Mouse (Mus musculus) MEL (cell line): Measurements from ENCODE around the gene Gns. TPM values are rescaled to one million over a fixed set of nuclear protein-coding genes. Genes with fewer than 3 reads are reported as not detected.

Source experiments
- DNase-seq: peaks from one replicate; pipeline ENCODE4 v3.0.0; 2011; ENCODE audit warnings: low read depth, low spot score
- H3K27ac ChIP-seq: 2 replicates; pipeline ENCODE4 v1.5.1; 2012; ENCODE audit warnings: low read depth, mild to moderate bottlenecking, control low read depth, low read length, moderate library complexity; ENCODE audit not compliant: control insufficient read depth
- H3K27me3 ChIP-seq, 2 experiments: fragments of 150-350 bp in 1 of 2; sonication (generic) in 1 of 2; 2 replicates each; pipeline ENCODE4 v1.6.1; 2012; ENCODE audit warnings: low read length in 2 of 2, mild to moderate bottlenecking in 2 of 2, improper control_type of control experiment in 1 of 2, moderate library complexity in 1 of 2; ENCODE audit not compliant: insufficient read depth in 2 of 2, control insufficient read depth in 1 of 2
- H3K36me3 ChIP-seq, 2 experiments: 2 replicates each; pipeline ENCODE4 v1.6.1; 2012 to 2014; ENCODE audit warnings: low read length in 2 of 2, improper control_type of control experiment in 1 of 2, inconsistent platforms in 1 of 2, mild to moderate bottlenecking in 1 of 2; ENCODE audit not compliant: insufficient read depth in 2 of 2, control insufficient read depth in 1 of 2
- H3K4me1 ChIP-seq, 2 experiments: fragments of 150-350 bp in 1 of 2; sonication (generic) in 1 of 2; 2 replicates each; pipeline ENCODE4 v1.6.1; 2012; ENCODE audit warnings: low read length in 2 of 2, improper control_type of control experiment in 1 of 2, mild to moderate bottlenecking in 1 of 2; ENCODE audit not compliant: insufficient read depth in 2 of 2, control insufficient read depth in 1 of 2
- H3K4me3 ChIP-seq, 2 experiments: fragments of 150-350 bp in 1 of 2; sonication (generic) in 1 of 2; 2 replicates each; pipeline ENCODE4 v1.5.1; 2012; ENCODE audit warnings: low read depth in 2 of 2, low read length in 2 of 2, mild to moderate bottlenecking in 2 of 2, moderate library complexity in 2 of 2, control low read depth in 1 of 2, improper control_type of control experiment in 1 of 2; ENCODE audit not compliant: control insufficient read depth in 1 of 2, insufficient read depth in 1 of 2
- H3K79me2 ChIP-seq: 2 replicates; pipeline ENCODE4 v1.6.1; 2012; ENCODE audit warnings: mild to moderate bottlenecking, low read length, moderate library complexity; ENCODE audit not compliant: control insufficient read depth, poor library complexity, insufficient read depth
- H3K9ac ChIP-seq: 2 replicates; pipeline ENCODE4 v1.6.1; 2012; ENCODE audit warnings: low read depth, mild to moderate bottlenecking, control low read depth, low read length, moderate library complexity; ENCODE audit not compliant: control insufficient read depth, poor library complexity, severe bottlenecking
- H3K9me3 ChIP-seq: fragments of 150-350 bp; sonication (generic); replicated peaks from 2 replicates; pipeline ENCODE4 v1.6.1; 2012; ENCODE audit warnings: mild to moderate bottlenecking, low read length, improper control_type of control experiment, moderate library complexity; ENCODE audit not compliant: insufficient read depth
- CHD2 ChIP-seq: IDR thresholded peaks from 2 replicates; pipeline ENCODE4 v1.6.1; 2011; ENCODE audit warnings: low read length, improper control_type of control experiment
- CTCF ChIP-seq, 3 experiments: IDR thresholded peaks in 2 of 3; conservative IDR thresholded peaks in 1 of 3; 2 replicates each; pipeline ENCODE4 v1.5.1; 2011 to 2012; ENCODE audit warnings: low read length in 3 of 3, low read depth in 2 of 3, mild to moderate bottlenecking in 2 of 3, improper control_type of control experiment in 1 of 3, inconsistent platforms in 1 of 3, mixed read lengths in 1 of 3, moderate library complexity in 1 of 3; ENCODE audit not compliant: control insufficient read depth in 1 of 3, insufficient read depth in 1 of 3, poor library complexity in 1 of 3, severe bottlenecking in 1 of 3
- E2F4 ChIP-seq: IDR thresholded peaks from 2 replicates; pipeline ENCODE4 v1.6.1; 2011; ENCODE audit warnings: low read depth, low read length, improper control_type of control experiment, borderline replicate concordance
- EP300 ChIP-seq, 2 experiments: IDR thresholded peaks; 2 replicates each; pipeline ENCODE4 v1.6.1; 2011; ENCODE audit warnings: improper control_type of control experiment in 2 of 2, low read length in 2 of 2, low read depth in 1 of 2, mild to moderate bottlenecking in 1 of 2
- ETS1 ChIP-seq: IDR thresholded peaks from 2 replicates; pipeline ENCODE4 v1.6.1; 2012; ENCODE audit warnings: low read depth, mild to moderate bottlenecking, inconsistent platforms, low read length, improper control_type of control experiment, moderate library complexity
- GATA1 ChIP-seq: IDR thresholded peaks from 2 replicates; pipeline ENCODE4 v1.6.1; 2011; ENCODE audit warnings: low read depth, low read length, improper control_type of control experiment
- HCFC1 ChIP-seq: IDR thresholded peaks from 2 replicates; pipeline ENCODE4 v1.6.1; 2012; ENCODE audit warnings: low read depth, mild to moderate bottlenecking, inconsistent platforms, low read length, improper control_type of control experiment, moderate library complexity
- JUND ChIP-seq: IDR thresholded peaks from 2 replicates; pipeline ENCODE4 v1.6.1; 2011; ENCODE audit warnings: low read depth, mild to moderate bottlenecking, improper control_type of control experiment, low read length
- KAT2A ChIP-seq: conservative IDR thresholded peaks from 2 replicates; pipeline ENCODE4 v1.6.1; 2012; ENCODE audit warnings: low read depth, low read length, improper control_type of control experiment, inconsistent platforms
- MAX ChIP-seq: IDR thresholded peaks from 2 replicates; pipeline ENCODE4 v1.6.1; 2011; ENCODE audit warnings: low read length, improper control_type of control experiment
- MAZ ChIP-seq: IDR thresholded peaks from 2 replicates; pipeline ENCODE4 v1.6.1; 2012; ENCODE audit warnings: low read depth, mild to moderate bottlenecking, inconsistent platforms, low read length, improper control_type of control experiment
- MEF2A ChIP-seq: IDR thresholded peaks from 2 replicates; pipeline ENCODE4 v1.6.1; 2014; ENCODE audit warnings: low read depth, mild to moderate bottlenecking, inconsistent platforms, low read length, improper control_type of control experiment; ENCODE audit not compliant: poor library complexity, insufficient replicate concordance, severe bottlenecking; ENCODE audit errors: extremely low read depth
- NELFE ChIP-seq: IDR thresholded peaks from 2 replicates; pipeline ENCODE4 v1.6.1; 2011; ENCODE audit warnings: low read depth, low read length, improper control_type of control experiment
- POLR2A ChIP-seq, 2 experiments: IDR thresholded peaks; 2 replicates each; pipeline ENCODE4 v1.6.1; 2011 to 2012; ENCODE audit warnings: low read length in 2 of 2, mild to moderate bottlenecking in 2 of 2, control low read depth in 1 of 2, improper control_type of control experiment in 1 of 2, low read depth in 1 of 2, moderate library complexity in 1 of 2; ENCODE audit not compliant: control insufficient read depth in 1 of 2, insufficient read depth in 1 of 2, poor library complexity in 1 of 2
- RAD21 ChIP-seq: IDR thresholded peaks from 2 replicates; pipeline ENCODE4 v1.6.1; 2011; ENCODE audit warnings: mild to moderate bottlenecking, low read depth, low read length, improper control_type of control experiment
- RCOR1 ChIP-seq: IDR thresholded peaks from 2 replicates; pipeline ENCODE4 v1.6.1; 2012; ENCODE audit warnings: low read depth, mild to moderate bottlenecking, inconsistent platforms, low read length, improper control_type of control experiment
- SIN3A ChIP-seq: IDR thresholded peaks from 2 replicates; pipeline ENCODE4 v1.6.1; 2012; ENCODE audit warnings: low read length, improper control_type of control experiment, inconsistent platforms
- SMC3 ChIP-seq: IDR thresholded peaks from 2 replicates; pipeline ENCODE4 v1.6.1; 2011; ENCODE audit warnings: low read depth, low read length, improper control_type of control experiment
- USF1 ChIP-seq: IDR thresholded peaks from 2 replicates; pipeline ENCODE4 v1.6.1; 2014; ENCODE audit warnings: low read depth, mild to moderate bottlenecking, inconsistent platforms, low read length, improper control_type of control experiment, moderate library complexity
- ZC3H11A ChIP-seq: IDR thresholded peaks from 2 replicates; pipeline ENCODE4 v1.6.1; 2012; ENCODE audit warnings: low read depth, mild to moderate bottlenecking, inconsistent platforms, low read length, improper control_type of control experiment
- ZKSCAN1 ChIP-seq: IDR thresholded peaks from 2 replicates; pipeline ENCODE4 v1.6.1; 2012; ENCODE audit warnings: low read depth, mild to moderate bottlenecking, inconsistent platforms, low read length, improper control_type of control experiment, moderate library complexity
- ZMIZ1 ChIP-seq: IDR thresholded peaks from 2 replicates; pipeline ENCODE4 v1.6.1; 2012; ENCODE audit warnings: low read depth, mild to moderate bottlenecking, inconsistent platforms, low read length, improper control_type of control experiment, moderate library complexity
- polyA plus RNA-seq, 2 experiments: library from polyadenylated mRNA; stranded (reverse) in 1 of 2; unstranded in 1 of 2; fragments of >175 nt in 1 of 2; fragments of >200 nt in 1 of 2; gene quantifications; 2 replicates each; pipeline versions ENCODE4 v1.2.1 to v1.2.4; 2012; ENCODE audit warnings: low replicate concordance in 2 of 2, low read depth in 1 of 2; ENCODE audit not compliant: insufficient read length in 2 of 2, insufficient read depth in 1 of 2, missing spikeins in 1 of 2
- total RNA-seq: library from RNA; depleted of rRNA; stranded (reverse); fragments of 300-350 nt; gene quantifications from 2 replicates; pipeline ENCODE4 v1.2.3, GENCODE M21; 2012

Gns gene
- total and polyA plus RNA-seq, 3 experiments = 33.1 to 33.6 TPM; not detected in 1

DNA sequence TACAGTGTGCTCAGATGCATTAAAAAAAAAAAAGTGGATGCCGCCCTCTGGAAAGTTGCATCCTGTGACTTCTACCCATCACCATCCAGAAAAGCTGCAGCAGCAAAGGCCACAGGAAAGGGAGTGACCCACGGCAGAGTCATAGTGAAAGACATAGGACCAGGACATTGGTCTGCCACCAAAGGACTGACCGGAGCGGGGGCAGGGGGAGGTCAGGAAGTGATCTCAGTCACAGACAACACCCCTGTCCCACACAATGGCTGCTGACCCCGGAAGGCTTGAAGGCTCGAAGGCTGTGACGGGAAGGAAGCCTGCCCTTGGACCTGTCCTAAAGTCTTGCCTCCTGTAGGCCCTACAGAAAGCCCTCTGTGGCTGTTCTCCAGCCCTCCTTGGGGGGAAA lies 36.1 kb downstream of the Gns start:
- Histone ChIP-seq H3K27me3 (no peaks in the 10 kb centered on the region), H3K36me3 (no peaks in the 10 kb centered on the region), H3K27ac (no peak overlapping the region), H3K4me3 (no peak overlapping the region), H3K9me3 (no peaks in the 10 kb centered on the region), H3K4me1 (peaks cover 0 to 5% of the 10 kb centered on the region in 2 experiments; a peak in 1 of 4 replicates), H3K9ac (no peak overlapping the region), H3K79me2 (no peaks in the 10 kb centered on the region)
- TF ChIP-seq ZKSCAN1 (no peak), USF1 (no peak), MAX (no peak), GATA1 (no peak), RAD21 (no peak), ETS1 (no peak), ZMIZ1 (no peak), POLR2A (IDR thresholded peaks at IDR 0.05; ENCODE audit: control insufficient read depth in 1 of 2, insufficient read depth in 1 of 2, low read depth in 1 of 2, low read length in 2 of 2, poor library complexity in 1 of 2) (no peak), NELFE (no peak), ZC3H11A (no peak), MEF2A (no peak), EP300 (IDR thresholded peaks at IDR 0.05; ENCODE audit: low read depth in 1 of 2, low read length in 2 of 2) (no peak), CTCF (IDR thresholded peaks at IDR 0.05 in 2 of 3, conservative IDR thresholded peaks at IDR 0.05 in 1 of 3; ENCODE audit: control insufficient read depth in 1 of 3, insufficient read depth in 1 of 3, low read depth in 2 of 3, low read length in 3 of 3, poor library complexity in 1 of 3, severe bottlenecking in 1 of 3) (no peak), CHD2 (no peak), SMC3 (no peak), RCOR1 (no peak), SIN3A (no peak), HCFC1 (no peak), JUND (no peak), MAZ (no peak)
- DNase-seq = no peak

DNA sequence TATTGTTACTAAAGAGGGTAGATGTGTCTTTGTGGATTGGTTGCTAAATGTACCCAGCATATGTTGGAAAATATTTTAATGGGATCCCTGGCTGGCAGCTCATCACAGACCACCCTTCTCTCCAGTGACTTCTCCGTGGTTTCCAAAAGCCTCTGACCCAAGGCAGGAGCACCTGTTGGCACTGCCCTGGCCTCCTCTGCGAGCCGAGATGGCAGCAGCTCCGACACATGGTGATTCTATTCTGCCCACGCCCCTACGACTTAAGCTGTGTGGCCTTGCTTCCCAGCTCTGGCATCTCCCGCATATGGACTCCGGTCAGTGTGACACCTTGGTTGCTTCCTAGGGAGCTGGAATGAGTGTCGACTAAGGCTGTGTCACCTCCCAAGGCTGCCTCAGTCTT lies 38.2 kb downstream of the Gns start:
- H3K9ac ChIP-seq = no peak overlapping the region
- no peak overlapping the region for H3K27ac ChIP-seq
- TF ChIP-seq ETS1 (no peak), KAT2A (no peak), EP300 (IDR thresholded peaks at IDR 0.05; ENCODE audit: low read depth in 1 of 2, low read length in 2 of 2) (no peak), E2F4 (no peak)

More for the DNA sequence above, 38.2 kb downstream of the Gns start:
- DNase-seq = no peak
- no peaks in the 10 kb centered on the region for H3K36me3 ChIP-seq
- peaks cover 0 to 5% of the 10 kb centered on the region in 2 experiments; a peak in 1 of 4 replicates for H3K4me1 ChIP-seq
- no peak overlapping the region for H3K4me3 ChIP-seq
- no peaks in the 10 kb centered on the region for H3K27me3 ChIP-seq
- H3K79me2 ChIP-seq = no peaks in the 10 kb centered on the region
- H3K9me3 ChIP-seq = no peaks in the 10 kb centered on the region
